Mouse (Mus musculus): ENCODE measurements around the gene Grik5.
"Not testable (repeated sequence)": the region's sequence is repeated elsewhere in the genome, so short reads cannot be mapped to it uniquely, and the experiment has no call there.

Gene Grik5

DNA sequence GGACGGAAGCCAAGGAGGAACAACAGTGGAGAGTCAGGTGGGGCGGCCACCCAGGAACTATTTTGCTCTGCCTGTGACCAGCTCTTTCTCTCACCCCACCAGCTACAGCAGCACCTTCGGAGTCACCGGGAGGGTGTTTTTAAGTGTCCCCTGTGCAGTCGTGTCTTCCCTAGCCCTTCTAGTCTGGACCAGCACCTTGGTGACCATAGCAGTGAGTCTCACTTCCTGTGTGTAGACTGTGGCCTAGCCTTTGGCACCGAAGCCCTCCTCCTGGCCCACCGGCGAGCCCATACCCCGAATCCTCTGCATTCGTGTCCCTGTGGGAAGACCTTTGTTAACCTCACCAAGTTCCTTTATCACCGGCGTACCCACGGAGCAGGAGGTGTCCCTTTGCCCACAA, 8.3 kb upstream of the Grik5 start:
- DNase-seq (ENCODE audit: low spot score in 2 of 2), result no peak

DNA sequence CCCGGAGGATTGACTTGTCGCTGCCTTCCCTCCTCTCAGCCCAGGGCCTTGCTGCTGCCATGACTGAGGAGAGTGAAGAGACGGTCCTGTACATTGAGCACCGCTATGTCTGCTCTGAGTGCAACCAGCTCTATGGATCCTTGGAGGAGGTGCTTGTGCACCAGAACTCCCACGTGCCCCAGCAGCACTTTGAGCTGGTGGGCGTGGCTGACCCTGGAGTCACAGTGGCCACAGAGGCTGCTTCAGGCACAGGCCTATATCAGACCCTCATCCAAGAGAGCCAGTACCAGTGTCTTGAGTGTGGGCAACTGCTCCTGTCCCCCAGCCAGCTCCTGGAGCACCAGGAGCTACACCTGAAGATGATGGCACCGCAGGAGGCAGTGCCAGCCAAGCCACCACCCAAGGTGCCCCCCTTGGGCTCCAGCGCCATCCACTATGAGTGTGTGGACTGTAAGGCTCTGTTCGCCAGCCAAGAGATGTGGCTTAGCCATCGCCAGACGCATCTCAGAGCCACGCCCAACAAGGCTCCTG, 7.4 kb upstream of the Grik5 start:
- no peak for DNase-seq (ENCODE audit: low spot score in 2 of 2)

DNA sequence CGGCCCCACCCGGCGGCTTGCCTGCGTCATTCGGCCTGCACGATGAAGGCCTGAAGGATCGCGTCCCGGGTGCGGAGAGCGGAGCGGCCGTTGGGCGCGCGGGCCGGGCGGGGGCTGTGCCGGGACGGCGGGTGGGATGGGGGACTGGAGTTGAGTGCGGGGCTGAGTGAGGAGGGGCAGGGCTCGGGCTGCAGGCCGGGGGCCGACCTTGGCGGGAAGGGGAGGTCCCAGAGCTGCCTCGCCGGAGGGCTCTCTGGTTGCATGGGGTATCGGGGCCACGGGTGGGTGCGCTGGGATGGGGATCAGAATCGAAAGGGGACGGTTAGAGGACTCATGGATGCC, 5.2 kb upstream of the Grik5 start:
- DNase-seq (ENCODE audit: low spot score in 2 of 2), result no peak

DNA sequence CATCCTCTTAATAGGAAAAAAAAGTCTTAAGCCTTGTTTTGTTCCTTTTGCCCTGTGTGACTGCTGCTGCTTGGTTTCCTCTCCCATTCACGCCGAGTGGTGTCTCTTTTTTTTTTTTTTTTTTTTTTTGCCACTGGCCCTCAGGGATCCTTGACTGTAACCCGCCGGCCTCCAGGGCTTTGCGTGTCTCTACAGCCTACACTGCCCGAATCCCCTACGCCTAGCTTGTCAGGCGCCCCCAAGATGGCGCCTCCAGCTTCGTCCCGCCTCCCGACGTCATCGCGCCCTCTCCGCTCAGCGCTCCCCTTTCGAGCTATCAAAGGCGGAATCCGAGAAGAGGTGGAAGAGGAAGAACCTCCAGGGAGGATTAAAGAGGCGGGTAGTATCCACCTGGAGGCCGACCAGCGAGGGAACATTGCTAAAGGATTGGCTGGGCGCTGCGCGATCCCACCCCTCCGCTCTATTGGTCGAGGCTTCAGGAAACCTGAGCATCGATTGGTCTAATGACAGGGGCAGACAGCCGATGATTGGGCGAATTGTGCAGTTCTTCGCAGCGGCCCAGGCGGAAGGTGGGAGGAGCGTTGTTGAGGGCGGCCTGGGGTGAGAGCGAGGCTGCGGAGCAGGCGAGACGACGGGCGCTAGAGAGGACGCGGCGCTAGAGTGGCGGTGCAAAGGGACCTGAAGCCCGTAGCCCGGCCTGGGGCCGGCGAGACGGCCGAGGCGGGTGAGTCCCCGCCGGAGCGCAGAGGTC, 4.7 kb upstream of the Grik5 start:
- peak; percentile 99 for DNase-seq (ENCODE audit: low spot score in 2 of 2)

DNA sequence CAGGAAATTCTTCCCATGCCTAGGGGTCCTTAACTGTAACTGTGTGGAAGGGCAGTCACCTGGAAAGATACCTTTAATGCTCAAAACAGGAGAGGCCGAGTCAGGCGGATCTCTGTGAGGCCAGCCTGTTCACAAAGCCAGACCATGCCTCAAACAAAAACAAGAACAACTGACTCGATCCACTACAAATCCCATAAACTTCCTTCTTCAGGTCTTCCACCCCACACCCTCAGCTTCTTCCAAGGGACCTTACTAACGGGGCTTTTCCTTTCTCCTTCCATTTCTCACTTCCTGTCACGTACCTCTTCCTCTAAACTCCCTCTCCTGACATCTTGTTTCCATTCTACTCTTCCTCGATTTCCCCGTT, 4.1 kb upstream of the Grik5 start:
- DNase-seq (ENCODE audit: low spot score in 2 of 2), result no peak

DNA sequence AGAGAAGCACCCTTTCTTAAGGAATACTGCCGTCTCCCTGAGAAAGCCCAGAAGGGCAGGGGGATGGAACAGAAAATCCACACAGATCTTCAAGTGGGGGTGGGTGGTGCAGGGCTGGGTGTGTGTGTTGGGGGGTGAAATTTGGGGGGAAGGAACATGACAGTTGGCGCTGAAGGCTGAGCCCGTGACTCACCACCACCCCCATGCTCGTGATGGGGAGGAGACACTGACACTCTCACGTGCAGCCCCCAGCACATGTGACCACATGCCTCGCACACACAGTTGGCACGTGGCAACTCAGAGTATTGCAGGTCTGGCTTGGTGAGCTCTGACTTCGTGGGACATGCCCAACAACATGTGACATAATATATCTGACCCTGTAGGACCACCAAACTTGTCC, 1.8 kb upstream of the Grik5 start:
- DNase-seq (ENCODE audit: low spot score in 2 of 2), result peak in 1 of 2 experiments; percentile 82

DNA sequence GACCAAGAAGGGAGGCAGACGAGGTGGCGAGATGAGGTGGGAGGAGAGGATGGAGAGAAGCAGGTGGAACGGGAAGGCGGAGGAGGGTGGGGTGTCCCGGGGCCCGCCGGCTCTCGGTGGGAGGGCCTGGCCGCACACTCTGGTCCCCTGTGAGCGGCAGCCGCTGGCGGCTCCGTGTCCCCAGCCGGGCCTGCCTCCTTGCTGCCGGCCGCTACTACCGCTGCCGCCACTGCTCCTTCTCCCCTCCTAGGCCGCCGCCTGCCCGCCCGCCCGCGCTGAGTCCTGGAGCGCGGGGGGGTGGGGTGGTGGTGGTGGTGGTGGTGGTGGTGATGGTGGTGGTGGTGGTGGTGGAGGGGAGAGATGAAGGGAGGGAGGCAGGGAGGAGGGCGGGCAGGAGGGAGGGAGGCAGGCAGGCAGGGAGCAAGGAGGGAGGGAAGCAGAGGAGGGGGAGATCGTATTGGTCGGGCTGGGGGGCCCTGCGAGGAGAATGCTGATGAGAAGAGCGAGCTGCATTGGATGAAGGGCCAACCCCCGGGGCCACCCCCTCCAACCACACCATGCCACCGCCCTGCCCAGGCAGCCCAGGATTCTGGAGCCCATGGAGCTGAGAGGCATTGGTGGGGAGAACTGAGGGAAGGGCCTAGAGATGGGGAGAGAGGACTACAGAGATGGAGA, 707 bp upstream of the Grik5 start:
- peak in 1 of 2 experiments; percentile 66 for DNase-seq (ENCODE audit: low spot score in 2 of 2)

DNA sequence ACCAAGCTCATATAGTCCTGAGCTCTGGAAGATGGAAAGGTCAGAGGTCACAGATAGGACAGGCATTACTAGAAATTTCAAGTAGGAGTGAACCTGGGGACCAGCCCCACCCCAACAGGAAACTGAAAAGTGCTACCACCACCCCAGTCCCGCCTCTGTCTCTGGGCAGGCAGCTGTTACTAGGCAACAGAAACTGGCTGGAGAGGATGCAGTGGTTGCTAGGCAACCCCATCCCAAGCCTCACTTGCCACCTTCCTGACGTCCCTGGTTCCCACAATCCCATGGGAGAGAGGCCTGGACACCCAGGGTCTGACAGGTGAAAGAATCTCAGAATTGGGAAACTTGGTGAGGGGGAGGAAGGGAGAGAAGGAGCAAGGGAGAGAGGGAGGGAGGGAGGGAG, 3.4 kb downstream of the Grik5 start:
- peak; percentile 69 to 85 for DNase-seq (ENCODE audit: low spot score in 2 of 2)

DNA sequence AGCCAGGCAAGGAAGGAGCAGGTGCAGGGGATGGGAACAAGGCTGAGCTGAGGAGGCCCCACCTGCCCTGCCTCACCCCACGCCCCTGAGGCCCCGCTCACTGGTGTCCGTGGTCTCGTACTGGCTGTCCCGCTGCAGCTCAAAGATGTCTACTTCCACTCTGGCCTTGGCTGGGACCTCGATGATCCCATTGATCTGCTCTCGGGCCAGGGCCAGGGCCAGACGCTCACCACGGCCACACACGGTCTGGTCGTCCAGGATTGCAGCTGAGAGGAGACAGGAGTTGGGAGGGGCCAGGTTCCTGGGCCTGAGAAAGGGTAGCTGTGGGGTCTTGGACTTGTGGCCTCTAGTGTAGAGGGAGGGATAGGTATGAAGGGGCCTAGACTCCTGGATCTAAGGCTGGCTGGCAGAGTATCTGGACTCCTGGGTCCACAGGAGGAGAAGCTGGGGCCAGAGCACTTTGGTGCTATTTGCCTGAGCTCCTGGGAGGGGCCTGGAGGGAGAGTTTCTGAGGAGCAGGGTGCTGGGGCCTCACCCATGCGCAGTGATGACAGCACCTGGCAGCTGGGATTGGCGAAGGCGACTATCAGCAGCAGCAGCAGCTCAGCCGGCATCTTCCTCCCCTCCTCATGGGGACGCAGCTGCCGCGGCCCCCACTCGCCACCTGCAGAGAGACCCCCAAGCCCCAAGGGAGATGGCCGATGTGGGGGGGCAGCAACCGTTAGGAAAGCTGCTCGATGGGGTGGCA, 4.1 kb downstream of the Grik5 start:
- peak in 1 of 2 experiments; percentile 39 for DNase-seq (ENCODE audit: low spot score in 2 of 2)

DNA sequence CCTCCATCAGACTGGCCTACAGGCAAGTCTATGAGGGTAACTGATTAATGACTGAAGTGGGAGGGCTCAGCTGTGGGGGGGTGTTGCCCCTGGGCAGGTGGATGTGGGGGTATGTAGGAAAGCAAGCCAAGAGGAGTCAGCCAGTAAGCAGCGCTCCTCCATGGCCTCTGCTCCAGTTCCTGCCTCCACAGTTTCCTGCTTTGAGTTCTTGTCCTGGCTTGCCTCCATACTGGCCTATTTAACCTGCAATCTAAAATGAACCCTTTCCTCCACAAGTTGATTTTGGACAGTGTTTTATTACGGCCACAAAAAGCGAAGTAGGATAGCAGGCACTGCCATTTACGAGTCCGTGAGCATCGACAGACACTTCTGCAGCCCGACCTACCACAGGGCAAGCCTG, 4.8 kb downstream of the Grik5 start:
- no peak for DNase-seq (ENCODE audit: low spot score in 2 of 2)

DNA sequence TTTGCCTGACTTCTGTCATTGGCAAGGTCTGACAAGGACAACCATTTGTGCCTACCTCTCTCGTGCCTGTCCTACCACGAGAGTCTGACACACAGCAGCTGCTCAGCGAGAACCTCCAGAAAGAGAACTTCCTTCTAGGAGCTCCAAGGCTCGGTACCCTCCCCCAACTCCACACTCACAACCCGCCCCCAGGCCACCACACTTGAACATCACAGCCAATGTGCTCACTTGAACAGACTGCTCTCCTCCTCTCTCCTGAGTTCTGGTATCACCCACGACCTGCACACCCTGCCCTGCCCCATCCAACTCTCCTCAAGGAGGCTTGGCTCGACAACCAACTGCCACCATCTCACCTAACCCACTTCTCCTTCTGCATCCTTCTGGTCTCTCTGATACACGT, 8.2 kb downstream of the Grik5 start:
- peak; percentile 72 to 75 for DNase-seq (ENCODE audit: low spot score in 2 of 2)

DNA sequence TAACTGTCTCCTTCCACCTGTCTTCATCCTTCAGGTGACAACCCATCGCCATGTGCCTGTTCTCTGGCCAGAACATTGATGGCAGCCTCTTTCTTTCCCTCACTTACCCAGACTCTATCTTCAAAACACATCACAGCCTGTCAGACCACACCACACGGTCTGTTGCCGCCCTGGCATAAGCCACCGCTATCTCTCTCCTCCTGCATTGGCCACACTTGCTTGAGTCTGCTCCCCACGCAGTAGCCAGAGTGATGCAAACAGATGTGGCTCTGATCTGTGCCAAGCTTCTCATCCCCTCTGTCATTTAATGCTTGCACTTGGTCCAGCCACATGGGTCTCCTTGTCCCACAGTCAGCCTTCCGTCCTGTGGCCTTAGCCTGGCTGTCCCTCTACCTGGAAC, 8.8 kb downstream of the Grik5 start:
- DNase-seq (ENCODE audit: low spot score in 2 of 2), result no peak

DNA sequence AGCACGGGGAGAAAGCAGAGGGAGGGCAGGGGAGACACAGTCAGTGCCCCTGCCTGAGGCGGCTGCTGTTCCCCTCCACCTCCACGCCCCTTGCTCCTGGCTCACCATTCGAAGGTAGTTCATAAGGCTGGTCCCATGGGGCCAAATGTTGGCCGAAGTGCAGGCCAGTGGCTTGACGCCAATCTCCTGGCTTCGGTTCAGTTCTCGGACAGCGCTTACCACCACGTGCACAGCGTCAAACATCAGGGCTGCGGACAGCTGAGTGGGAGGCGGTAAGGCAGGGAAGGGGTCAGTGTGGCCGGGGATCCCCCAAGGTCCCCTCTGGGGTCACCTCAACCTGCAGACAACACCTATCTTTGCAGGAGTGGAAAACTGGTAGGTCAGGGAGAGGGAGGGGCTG, 13.3 kb downstream of the Grik5 start:
- DNase-seq (ENCODE audit: low spot score in 2 of 2), result no peak

DNA sequence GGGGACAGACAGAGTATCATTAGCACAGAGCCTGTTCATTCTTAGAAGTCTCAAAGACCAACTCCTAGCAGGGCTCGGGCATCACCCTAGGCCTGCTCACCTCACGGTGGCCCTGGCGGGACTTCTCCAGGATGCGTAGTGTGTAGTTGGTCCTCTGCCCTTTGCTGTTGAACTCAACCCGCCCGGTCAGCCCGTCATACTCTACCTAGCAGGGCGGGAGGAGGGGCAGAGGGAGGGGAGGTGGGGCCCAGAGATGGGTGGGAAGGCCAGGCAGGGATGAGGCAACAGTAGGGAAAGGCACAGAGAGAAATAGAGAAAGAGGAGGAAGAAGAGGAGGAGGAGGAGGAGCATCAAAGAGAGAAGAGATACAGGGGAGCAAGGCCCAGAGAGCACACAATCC, 13.8 kb downstream of the Grik5 start:
- DNase-seq (ENCODE audit: low spot score in 2 of 2), result no peak

DNA sequence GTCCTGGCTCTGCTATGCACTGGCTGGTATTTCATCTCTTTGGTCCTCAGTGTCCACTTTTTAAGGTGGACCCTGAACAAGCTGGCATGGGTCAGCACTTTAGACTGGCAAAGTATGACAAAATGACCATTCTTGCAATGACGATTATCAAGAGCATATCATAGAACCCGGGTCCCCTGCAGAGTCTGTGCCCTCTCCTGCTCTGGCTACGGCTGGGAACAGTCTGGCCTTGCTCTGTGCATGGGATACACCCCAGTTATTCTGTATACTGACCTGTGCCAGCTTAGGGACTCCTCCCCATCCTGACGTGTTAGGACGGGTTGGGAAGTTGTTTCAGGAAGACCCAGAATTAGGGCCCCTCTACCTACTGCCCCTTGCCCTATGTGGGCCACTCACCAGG, 14.3 kb downstream of the Grik5 start:
- no peak for DNase-seq (ENCODE audit: low spot score in 2 of 2)

DNA sequence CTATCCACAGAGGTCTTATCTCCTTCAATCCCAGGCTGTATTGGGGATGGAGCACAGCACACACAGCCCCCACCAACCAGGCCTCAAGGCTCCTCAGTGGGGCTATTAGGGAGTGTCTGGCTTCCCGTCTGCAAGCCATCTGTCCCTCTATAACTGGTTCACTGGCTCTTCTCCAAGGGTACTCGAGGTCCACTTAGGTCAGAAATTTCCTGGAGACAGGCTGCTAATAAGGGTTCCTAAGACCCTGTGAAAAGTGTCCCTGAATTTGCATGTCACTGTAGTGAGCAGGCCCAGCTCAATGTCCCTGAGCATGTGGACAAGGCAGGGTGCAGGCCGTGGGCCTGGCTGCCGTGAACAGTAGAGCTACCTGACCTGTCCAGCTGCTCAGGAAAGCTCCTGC, 15.2 kb downstream of the Grik5 start:
- no peak for DNase-seq (ENCODE audit: low spot score in 2 of 2)

DNA sequence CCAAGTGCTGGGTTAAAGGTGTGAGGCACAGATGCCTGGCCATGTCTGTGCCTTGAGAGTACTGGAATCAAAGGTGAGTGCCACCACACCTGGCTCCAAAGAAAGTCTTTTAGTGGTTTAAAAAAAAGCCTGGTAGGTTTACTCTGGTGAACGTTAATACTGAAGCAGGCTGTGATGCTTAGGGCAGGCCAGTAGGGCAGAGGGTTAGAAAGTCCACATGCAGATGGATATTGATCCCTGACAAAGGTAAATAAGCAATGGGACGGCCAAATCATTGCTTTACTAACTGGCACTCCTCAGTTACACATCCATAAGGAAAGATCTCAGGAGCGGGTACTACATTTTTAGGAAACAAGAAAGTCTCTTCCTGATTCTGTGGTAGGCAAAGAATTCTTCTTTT, 19.6 kb downstream of the Grik5 start:
- no peak for DNase-seq (ENCODE audit: low spot score in 2 of 2)

DNA sequence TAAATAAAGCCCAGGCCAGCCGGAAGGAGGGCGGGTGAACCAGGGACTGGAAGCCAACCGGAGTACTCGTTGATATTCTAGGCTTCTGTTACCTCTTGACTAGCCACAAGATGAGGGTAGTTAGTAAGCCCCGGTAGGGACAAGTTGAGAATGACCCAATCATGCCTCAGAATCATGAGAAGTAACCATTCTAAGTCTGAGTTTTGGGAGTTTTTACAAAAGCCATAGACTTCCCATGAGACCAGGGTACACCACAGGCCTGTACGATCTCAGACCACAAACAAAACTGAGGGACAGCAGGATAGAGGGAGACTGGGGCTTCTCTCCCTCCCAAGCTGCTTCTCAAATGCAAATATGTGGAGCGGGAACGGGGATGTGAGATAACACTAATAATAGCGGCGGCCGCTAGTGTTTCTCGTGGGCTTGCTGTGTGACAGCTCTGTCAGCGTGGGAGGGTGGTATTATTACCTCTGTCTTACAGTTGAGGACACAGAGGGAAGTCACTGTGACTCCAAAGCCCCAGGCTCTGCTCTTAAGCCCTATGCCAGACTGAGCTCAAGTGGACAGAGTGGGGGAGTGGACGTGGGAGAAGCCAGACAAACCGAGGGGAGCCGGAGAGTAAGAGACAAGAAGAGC, 22.7 kb downstream of the Grik5 start:
- peak; percentile 48 to 76 for DNase-seq (ENCODE audit: low spot score in 2 of 2)

DNA sequence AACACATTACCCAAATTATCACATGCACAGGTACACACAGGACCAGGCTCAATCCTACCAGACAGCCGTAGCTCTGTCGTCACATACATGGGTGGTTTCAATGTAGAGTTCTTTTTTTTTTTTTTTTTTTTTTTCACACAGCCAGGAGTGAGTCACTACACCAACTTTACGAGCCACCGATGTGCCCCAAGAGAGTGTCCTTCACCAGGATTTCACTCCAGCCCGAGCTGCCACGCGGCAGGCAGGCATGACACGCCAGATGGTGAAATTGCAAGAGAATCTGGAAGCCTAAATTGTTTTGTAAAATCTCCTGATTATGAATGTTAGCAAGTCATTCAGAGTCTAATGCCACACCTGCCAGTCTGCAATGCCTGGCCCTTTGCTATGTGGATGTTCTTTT, 24.8 kb downstream of the Grik5 start:
- DNase-seq (ENCODE audit: low spot score in 2 of 2), result peak; percentile 65 to 71

DNA sequence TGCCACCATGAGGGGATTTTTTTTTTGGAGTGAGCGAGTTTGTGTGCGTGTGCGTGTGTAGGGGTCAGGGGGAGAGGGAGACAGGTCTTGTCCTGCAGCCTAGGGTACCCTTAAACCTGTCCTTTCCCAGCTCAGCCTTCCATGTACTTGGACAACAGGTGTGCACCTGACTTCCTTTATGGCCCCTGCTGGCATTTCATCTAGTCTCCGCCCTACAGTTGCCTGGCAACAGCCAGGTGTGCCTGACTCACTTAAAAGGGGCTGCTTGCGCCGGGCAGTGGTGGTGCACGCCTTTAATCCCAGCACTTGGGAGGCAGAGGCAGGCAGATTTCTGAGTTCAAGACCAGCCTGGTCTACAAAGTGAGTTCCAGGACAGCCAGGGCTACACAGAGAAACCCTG, 27.5 kb downstream of the Grik5 start:
- DNase-seq (ENCODE audit: low spot score in 2 of 2), result not testable (repeated sequence)

DNA sequence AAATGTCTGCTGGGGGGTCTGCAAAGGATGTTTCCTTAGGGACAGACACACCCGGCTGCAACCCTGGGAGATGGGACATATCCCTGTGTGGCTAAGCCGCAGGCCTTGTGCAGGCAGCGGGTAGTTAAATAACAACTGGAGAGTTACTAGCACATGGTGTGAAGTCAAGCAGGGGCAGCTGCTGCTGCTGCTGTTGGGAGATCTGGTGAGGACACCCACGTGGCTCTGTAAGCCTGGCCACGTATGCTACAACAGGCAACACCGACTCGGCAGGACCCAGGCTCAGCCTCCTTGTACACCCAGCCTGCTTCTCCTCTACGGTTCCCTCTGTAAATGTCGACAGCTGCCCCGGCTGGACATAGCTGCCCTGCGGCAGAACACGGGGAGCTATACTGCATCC, 30.2 kb downstream of the Grik5 start:
- peak in 1 of 2 experiments; percentile 66 for DNase-seq (ENCODE audit: low spot score in 2 of 2)

DNA sequence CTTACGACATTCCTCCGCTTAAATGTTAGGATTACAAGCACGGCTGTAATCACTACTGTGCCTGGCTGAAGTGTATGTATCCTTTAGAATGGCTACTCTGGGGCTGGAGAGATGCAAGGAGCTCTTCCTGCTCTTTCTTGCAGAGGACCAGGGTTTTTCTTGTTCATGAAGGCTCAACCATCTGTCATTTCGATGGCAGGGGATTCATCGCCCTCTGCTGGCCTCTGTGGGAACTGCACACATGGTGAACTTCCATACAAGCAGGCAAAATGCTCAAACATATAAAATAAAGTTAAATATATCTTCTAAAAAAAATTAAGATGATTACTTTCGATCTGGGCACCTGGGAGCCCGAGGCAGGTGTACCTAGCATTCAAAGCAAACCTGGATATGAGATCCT, 36.2 kb downstream of the Grik5 start:
- DNase-seq (ENCODE audit: low spot score in 2 of 2), result peak; percentile 83 to 86
